Mouse (Mus musculus): ENCODE data around the gene Snd1.

DNA sequence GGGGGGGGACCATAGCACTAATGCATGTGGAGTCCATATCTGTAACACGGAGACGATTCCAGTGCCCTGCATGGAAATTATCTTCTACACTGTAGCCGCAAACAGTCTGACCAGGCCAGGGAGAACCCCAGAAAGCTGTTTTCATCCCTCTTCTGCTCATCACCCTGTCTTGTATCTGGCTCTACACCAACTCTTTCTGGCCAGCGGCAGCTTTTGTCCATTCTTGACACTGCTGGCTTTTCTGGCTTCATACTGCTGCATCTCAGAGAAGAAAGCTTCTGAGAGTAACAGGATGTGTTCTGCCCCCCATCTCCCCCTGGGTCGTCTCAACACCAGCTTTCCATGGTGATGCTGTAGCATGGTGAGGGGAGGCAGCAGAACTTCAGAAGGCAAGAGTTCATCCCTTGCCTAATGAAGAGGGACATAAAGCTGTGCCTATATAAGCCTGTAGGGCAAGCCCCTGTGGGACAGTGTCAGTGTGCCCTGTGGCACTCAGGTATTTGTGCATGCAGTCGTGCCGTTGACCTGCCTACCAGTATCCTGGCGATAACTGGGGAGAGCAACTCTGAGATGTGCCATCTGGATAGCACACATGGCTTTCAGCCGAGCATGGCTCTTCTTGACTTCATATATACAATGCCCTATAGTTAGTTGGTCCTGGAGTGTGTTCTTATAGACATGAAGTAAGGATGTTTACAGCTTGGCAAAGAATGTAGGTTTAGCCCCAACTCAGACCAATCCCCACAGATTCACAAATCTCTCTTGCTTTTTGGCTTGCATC is 245.6 kb downstream of the Snd1 start:
- TF ChIP-seq CTCF (IDR thresholded peaks at IDR 0.05; ENCODE audit: control insufficient read depth, insufficient read depth, insufficient read length) (no peak), MYOG (IDR thresholded peaks at IDR 0.05; ENCODE audit: control insufficient read depth, extremely low read depth, insufficient read length) (no peak), USF1 (IDR thresholded peaks at IDR 0.05; ENCODE audit: low read depth) (no peak), CEBPB (IDR thresholded peaks at IDR 0.05; ENCODE audit: low read depth) (no peak)

Data from C2C12 (cell line).